Mouse (Mus musculus) megakaryocyte, adult 5-6 weeks (primary cell): ENCODE results near the gene 4921539E11Rik. TPM values are rescaled to one million over a fixed set of nuclear protein-coding genes. Genes with fewer than 3 reads are reported as not detected.
A peak's percentile ranks its signal among the peaks of the same experiment; 100 is the strongest.

Experiments
- ATAC-seq: 2 replicates; pipeline ENCODE4 v1.8.0; 2016; ENCODE audit warnings: mild to moderate bottlenecking, inconsistent platforms; ENCODE audit not compliant: poor library complexity, severe bottlenecking
- total RNA-seq, 2 experiments: library from RNA; stranded (forward) in 1 of 2; stranded (reverse) in 1 of 2; fragments of 153-499, 151-499 nt in 1 of 2; fragments of 221-1000, 200-1000 nt in 1 of 2; gene quantifications; 2 replicates each; pipeline versions ENCODE4 v1.2.3 to v1.2.4; 2015 to 2017

4921539E11Rik gene
- total RNA-seq, 2 experiments from 2014 or later = not detected

DNA sequence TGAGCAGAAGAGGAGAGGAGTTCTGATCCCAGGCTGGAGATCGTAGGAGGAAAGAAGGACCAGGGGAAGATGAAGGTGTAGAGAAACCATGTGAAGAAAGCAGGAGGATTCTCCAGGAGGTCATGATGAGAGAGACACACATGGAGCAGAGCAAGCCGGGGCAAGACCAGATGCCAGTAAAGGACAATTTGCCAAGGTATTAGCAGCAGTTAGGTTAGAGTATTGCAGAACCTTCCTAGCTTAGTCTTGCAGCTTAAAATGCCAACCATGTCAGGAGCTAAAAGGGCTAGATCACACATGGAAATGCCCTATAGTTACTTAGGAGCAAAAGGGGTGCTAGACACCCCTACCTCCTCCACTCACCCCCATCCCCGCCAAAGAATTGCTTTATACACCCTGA is 43.4 kb downstream of the 4921539E11Rik start:
- ATAC-seq = no peak

DNA sequence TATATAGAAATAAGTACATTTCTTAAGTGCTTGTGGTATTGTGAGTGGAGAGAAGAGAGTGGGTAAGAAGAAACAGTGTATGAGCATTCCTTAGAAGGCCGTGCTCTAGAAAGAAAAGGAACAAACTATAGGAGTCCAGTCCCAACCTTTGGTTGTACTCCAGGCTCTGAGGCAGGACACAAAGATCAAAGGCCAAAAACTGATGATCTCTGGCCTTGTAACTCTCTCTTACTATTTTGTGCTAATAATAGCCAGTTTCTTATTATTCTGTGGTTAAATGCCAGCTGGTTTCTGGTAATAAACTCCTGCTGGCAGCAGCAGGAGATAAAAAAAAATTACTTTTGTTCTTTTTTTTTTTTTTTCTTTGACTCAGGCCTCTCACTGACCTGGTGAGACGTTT is 58.5 kb downstream of the 4921539E11Rik start:
- no peak for ATAC-seq

DNA sequence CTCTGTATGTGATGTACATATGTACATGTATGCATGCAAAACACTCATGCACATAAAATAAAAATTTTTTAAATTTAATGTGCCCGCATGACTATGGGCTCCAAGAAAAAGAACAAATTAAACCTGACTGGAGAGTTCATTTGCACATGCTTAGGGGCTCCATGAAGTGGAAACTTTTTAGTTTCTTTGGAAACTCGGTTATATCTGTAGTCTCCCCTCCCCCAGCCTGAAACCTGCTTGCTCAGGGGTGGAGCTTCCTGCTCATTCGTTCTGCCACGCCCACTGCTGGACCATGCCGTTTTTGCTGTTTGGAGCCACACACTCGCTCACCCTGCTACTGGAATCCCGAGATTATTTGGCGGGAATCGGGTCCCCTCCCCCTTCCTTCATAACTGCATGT is 67.8 kb downstream of the 4921539E11Rik start:
- no peak for ATAC-seq

DNA sequence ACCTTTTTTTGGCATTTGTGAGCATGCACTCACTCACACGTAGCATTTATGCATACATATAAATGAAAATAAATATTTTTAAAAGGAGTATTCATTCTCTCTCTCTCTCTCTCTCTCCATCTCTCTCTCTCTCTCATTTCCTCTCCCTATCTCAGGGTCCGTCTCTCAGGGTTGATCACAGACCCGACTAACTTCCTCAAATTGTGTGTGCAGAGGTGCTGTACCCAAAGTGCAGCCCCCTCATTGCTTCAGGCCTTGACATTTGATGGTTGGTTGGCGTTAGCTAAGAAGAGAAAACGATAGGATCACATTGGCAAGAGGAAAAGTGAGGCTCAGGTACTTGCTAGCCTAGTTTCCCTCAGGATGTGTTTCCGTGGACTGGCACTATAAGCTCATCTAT is 68.9 kb downstream of the 4921539E11Rik start:
- ATAC-seq = 0 out of 2 replicates have a peak, but pooled peaks have one; percentile 45

DNA sequence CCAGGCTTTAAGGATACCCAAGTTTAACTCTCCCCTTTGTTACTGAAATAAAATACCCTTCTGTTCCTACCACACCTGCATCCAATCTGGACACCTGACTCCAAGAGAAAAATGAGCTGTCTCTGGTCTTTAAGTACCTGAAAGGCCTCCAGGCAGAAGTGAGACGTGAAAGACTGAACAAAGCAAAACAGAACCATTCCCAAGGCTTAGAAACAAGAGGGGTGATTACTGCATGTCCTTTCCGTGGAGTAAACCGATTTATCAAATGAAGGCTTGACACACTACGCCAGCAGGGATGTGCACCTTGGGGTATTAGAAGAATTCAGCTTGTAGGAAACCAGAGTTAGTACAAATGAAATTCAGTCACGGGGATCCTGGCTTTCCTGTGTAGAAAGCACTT is 71.7 kb downstream of the 4921539E11Rik start:
- no peak for ATAC-seq

DNA sequence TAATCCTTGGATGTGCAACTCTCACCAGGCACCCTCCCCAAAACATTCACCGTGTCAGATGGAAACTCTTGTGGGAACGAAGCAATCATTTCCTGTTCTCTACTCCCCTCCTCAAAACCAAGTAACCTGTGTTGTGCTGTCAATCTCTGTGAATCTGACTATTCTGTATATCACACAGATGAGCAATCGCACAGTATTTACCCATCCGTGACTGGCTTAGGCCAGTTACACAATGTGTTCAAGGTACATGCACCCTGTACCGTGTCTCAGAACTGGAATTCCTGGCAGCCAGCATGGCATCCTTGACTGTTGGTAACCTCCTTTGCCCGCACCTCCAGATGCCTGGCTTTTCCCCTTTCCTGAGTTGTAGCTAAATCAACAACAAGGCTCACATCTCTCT is 74.6 kb downstream of the 4921539E11Rik start:
- no peak for ATAC-seq

DNA sequence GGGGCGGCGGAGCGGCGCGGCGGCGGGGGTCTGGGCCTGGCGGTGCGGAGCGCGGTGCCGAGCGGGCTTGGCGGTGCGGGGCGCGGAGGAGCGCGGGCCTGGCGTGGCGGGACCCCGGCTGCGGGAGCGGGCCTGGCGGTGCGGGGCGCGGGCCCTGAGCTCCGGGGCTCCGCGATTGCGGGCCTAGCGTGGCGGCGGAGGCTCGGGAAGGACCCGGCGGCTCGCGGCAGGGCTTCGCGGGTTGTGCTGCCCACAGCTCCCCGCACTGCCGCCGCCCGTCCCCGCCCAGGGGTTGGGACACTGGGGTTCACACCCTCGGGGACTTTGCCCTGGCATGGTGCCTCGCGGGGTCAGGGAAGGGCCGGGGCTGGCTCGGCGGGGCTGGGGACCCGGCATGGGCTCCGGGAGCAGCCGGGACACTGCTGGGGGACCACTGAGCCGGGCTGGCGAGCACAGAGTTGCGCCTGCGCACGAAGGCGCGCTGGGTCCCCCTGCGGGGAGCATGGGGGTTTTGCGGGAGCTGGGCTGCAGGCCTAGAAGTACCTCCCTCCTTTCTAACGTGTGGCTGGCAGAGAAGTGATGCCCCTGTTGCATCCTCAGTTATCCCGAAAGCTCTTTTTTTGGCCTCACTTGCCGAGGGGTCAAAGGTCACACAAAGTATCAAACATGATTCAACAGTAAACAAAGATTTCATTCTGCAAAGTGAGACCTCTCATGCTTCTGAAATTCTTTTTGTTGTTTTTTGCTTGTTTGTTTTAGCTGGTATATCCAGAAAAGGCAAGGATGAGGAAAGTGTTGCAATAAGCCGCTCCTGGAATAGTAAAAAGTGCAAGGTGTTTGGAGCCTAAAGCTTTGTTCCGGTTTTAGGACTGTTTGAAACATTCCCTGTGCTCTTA is 75.5 kb downstream of the 4921539E11Rik start, which contains the start of gene Slc35d1:
Gene Slc35d1 (minus strand): TSS at position 240 of the 896 bp plus-strand sequence.
- peak; percentile 74 for ATAC-seq

DNA sequence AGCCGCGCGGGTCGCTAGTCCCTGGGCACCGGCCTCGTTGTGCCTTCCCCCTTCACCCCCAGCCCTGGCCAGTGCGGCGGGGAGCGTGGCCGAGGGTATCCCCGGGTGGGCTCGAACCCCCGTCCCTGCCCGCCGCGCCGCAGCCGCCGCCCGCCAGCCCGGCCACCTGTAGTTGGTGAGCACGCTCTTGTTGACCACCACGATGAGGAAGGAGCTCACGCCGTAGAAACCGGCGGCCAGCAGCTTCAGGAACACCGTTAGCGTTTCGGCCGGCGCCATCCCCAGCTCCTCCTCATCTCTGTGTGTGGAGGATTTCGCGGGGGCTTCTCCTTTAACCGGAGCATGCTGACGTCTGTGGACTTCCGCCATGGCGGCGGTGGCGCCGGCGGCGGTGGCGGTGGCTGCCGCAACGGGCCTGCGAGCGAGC is 76.2 kb downstream of the 4921539E11Rik start:
- ATAC-seq = peak; percentile 76

DNA sequence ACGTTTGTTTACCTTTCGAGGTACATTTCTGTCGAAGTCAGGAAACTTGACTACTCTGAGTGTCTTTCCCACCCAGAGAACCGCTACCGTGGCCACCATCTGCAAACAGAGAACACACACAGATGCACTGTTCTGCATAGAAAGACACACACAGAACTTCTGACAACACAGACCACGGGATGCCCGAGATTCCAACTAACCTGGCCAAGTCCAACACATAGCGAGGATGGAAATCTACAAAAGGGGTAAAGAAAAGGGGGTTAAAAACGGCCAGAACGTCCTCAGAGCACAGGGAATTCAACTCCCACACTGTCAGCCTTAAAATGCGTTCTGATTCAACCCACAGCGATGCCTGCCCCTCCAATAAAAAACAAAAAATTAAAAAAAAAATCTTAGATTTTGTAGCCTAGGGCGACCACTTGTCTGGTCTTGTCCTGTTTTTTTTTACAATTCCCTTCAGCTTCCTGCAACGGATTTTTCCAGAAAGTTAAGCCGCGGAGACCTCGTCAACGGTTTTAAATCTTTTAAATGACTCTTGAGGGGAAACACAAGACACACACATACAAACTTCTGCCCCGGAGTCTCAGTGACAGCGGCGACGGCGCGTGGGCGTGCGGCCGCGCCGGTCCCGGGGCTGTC is 76.7 kb downstream of the 4921539E11Rik start:
- no peak for ATAC-seq

DNA sequence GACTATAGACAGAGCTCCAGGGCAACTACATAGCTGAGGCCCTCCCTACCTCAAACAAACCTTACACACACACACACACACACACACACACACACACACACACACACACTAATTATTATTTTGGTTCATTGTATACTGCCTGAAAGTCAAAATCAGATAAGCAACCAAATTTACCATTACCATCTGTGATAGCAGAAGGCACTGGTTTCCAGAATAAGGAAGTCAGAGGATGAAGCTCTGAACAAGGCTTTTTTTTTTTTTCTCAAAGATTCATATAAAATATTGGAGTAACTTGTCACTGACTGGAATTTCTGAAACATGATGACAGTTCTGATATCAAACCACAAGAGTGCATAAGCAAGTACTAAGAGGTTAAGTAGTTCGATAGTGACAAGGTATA is 82.1 kb downstream of the 4921539E11Rik start:
- peak; percentile 59 for ATAC-seq

DNA sequence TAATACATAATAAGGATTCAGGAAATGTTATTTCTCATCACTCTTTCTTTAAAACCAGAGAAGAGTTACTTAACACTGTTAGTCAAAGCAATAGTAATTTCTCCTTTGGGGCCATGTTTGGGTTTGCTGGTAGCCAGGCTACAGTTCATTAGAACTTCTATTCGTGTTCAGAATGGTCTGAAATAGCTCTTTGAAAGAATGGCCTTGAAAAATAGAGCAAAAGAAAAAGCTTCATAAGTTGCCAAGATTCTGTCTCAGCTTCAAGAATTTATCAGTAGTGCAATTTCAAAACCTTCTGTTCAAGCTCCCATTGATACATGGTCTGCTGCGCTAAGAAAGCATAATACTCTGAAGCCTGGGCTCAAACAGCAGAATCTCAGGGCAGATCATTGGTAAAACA is 87.0 kb downstream of the 4921539E11Rik start:
- no peak for ATAC-seq

DNA sequence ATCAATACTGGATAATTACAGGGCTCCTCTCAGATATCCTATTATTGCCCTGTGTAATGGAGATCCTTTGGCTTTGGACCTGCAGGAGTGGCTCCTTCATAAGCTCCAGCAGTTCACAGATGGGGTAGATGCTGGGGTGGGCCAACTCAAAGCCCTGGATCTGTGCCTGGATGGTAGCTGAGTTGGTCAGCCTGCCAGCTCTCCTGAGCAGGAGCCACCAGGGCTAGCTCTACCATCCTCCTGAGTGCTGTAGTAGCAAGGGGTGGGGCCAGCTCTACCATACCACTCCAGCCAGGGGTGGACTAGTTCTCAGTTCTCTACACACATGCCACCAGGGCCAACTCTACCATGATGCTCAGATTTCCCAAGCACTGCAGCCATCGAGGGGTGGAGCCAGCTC is 90.6 kb downstream of the 4921539E11Rik start:
- ATAC-seq = no peak

DNA sequence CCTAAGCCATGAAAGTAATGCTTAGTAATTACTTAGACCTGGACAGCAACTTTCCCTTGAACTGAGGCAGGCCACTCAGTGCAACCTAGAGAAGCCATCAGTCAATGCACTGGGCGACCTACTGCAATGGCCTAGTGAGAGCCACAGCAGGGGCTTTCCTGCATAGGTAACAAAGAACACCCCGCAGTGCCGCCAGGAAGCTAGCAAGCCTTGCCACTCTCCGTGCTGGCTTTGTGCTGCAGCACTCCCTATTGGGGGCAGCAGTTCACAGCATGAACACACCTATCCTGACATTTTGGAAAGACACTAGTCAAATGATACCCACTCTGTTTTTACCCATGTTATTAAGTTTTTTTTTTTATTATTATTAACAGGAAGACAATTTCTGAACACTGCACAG is 91.6 kb downstream of the 4921539E11Rik start:
- ATAC-seq = no peak

DNA sequence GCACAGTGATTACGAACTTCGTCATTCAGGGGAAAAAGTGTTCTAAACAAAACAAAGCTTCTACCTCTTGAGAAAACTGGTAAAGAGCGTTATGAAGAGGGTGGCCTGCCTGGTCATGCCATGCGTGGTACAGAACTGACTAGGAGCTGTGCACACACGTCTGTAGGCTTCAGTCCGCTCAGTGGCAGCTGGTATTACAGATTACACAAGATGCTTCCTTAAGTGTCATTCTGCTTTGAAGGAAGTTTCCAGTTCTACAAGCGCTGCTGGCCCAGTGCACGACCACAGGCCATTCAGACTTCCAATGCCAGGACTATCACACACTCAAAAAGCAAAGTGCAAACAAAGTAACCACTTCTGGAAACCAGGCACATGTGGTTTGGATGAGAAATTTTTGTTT is 93.3 kb downstream of the 4921539E11Rik start:
- ATAC-seq = 0 out of 2 replicates have a peak, but pooled peaks have one; percentile 29

DNA sequence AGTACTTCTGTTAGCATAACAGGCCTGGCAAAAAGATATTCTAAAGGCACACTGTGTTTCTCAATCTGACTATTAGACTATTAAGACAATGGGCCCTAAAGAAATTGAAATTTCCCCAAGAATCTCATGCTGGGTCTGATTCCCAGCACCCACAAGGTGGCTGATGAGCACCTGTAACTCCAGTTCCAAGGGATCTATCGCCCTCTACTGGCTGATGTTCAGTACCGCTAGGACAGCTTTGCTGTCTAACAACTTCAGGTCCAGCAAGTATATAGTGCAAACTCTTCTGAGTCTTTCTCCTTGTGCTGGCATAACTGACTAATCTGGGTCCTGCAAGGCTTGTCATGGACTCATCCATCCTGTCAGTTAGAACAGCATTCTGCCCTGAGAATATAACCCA is 98.2 kb downstream of the 4921539E11Rik start:
- no peak for ATAC-seq

DNA sequence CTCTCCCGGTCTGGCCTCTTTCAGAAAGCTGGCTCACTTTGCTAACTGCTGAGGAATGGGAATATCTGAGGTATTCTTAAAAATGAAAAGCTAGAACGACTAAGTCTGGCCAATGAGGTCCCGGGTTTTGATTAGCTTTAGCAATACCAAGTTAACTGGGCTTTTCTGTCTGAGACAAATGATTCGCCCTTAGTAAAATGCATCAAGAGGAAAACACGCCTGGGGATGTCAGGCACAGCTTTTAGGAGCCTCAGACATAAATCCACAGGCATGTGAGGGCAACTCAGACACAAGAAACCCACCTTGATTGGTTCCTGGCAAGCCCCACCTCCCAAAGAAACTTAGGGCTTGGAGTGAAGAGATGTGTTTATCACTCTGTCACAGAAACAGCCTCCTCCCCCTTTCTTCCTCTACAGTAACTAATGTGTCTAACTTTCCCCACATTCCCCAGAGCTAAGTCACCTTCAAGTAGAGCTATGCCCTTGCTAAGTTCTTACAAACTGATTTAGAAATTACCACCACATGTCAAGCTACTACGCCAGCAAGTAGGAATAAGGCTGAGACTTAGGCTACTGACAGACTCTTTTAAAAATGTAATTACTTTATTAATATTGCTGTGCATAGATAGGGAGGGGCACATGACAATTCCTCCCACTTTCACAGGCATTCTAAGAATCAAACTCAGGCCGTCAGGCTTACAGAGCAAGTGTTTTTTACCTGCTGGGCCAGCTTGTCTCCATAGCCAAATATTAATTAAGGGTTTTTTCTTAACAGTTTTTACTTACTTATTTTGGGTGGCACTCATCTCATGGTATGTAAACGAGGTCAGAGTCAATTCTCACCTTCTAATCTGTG is 101.7 kb downstream of the 4921539E11Rik start:
- no peak for ATAC-seq

Other genes with a start within 250 kb of the 4921539E11Rik start
- gene Mier1, start 176.5 kb downstream of the 4921539E11Rik start, total RNA-seq (2015) = 79.4 and 82.5 TPM in 2 replicates
- gene Mier1, start 176.5 kb downstream of the 4921539E11Rik start, total RNA-seq (2017) = 89.2 and 100 TPM in 2 replicates
- 0.80 and 2.6 TPM in 2 replicates for gene Wdr78, start 176.3 kb downstream of the 4921539E11Rik start, total RNA-seq (2015)
- gene Wdr78, start 176.3 kb downstream of the 4921539E11Rik start, total RNA-seq (2017) = 0.28 and 0.92 TPM in 2 replicates
- 7.2 and 10.7 TPM in 2 replicates for gene Slc35d1, start 75.7 kb downstream of the 4921539E11Rik start, total RNA-seq (2015)
- gene Slc35d1, start 75.7 kb downstream of the 4921539E11Rik start, total RNA-seq (2017) = 2.7 and 4.1 TPM in 2 replicates
- 13.9 and 15.6 TPM in 2 replicates for gene Oma1, start 22.9 kb upstream of the 4921539E11Rik start, total RNA-seq (2015)
- gene Oma1, start 22.9 kb upstream of the 4921539E11Rik start, total RNA-seq (2017) = 45.5 and 84.3 TPM in 2 replicates